Mouse (Mus musculus): ENCODE data around the gene C1qtnf7. TPM values are rescaled to one million over a fixed set of nuclear protein-coding genes. Genes with fewer than 3 reads are reported as not detected.

Gene C1qtnf7
- polyA plus RNA-seq, 2 experiments, result 5.0 to 9.3 TPM

DNA sequence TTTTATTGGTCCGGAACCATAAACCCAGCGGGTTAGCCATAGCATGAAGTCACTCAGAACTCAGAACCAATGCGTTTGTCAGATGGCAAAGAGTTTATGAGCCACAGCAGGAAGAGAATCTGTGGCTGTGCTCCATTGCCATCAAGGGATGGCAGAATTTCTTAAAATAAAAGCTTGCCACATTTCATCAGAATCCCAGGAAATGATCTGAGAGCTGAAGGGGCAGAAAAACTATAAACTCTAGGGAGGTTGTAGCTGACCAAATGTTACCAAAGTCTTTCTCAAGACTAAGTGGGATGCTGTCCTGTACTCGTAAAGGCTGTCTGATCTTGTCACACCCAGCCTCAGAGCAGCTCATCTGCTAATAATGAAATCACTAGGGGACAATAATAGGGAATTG lies 110.1 kb downstream of the C1qtnf7 start:
- ATAC-seq (ENCODE audit: low FRiP score, low read depth), result no peak
- no peak overlapping the region for H3K4me2 ChIP-seq (replicated peaks; ENCODE audit: low read depth, low read length, severe bottlenecking)
- no peaks in the 10 kb centered on the region; the same call in 1 of the 2 replicates for H3K9me3 ChIP-seq (ENCODE audit: control insufficient read depth, low read length)
- no peak overlapping the region for H3K9ac ChIP-seq (ENCODE audit: low read depth, low read length, severe bottlenecking)
- no peak overlapping the region for H3K27ac ChIP-seq (replicated peaks; ENCODE audit: low read depth, low read length)
- H3K36me3 ChIP-seq (ENCODE audit: control insufficient read depth, insufficient read depth, low read length), result no peaks in the 10 kb centered on the region
- 47% methylated on average over 4 of the region's 4 CpGs for WGBS
- no peak for TF ChIP-seq POLR2A (IDR thresholded peaks at IDR 0.05; ENCODE audit: borderline replicate concordance, extremely low read depth, insufficient read depth, insufficient read length)
- no peaks in the 10 kb centered on the region for H3K27me3 ChIP-seq (ENCODE audit: control insufficient read depth, insufficient read depth, low read length)
- DNase-seq (ENCODE audit: low spot score), result no peak
- peaks cover 3% of the 10 kb centered on the region for H3K4me1 ChIP-seq (ENCODE audit: control insufficient read depth, insufficient read depth, low read length)
- H3K4me3 ChIP-seq (replicated peaks; ENCODE audit: low read length), result no peak overlapping the region

DNA sequence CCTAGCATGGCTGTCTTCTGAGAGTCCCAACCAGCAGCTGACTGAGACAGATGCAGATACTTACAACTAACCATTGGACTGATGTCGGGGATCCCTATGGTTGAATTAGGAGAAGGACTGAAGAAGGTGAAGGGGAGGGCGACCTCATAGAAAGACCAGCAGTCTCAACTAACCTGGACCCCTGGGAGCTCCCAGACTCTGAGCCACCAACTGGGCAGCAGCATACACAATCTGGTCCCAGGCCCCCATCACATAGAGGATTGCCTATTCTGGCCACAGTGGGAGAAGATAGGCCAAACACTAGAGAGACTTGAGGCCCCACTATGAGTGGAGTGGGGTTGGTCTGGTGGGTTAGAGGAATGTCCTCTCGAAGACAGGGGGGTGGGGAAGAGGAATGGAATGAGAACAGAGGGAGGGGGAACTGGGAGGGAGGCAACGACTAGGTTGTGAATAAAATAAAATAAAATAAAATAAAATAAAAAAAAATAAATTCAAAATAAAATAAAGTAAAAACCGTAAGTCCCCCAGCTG lies 118.8 kb downstream of the C1qtnf7 start:
- TF ChIP-seq POLR2A (IDR thresholded peaks at IDR 0.05; ENCODE audit: borderline replicate concordance, extremely low read depth, insufficient read depth, insufficient read length), result no peak
- Histone ChIP-seq H3K4me2 (replicated peaks; ENCODE audit: low read depth, low read length, severe bottlenecking) (no peak overlapping the region), H3K36me3 (ENCODE audit: control insufficient read depth, insufficient read depth, low read length) (no peaks in the 10 kb centered on the region), H3K4me1 (ENCODE audit: control insufficient read depth, insufficient read depth, low read length) (no peaks in the 10 kb centered on the region), H3K4me3 (replicated peaks; ENCODE audit: low read length) (no peak overlapping the region), H3K27ac (replicated peaks; ENCODE audit: low read depth, low read length) (no peak overlapping the region), H3K9ac (ENCODE audit: low read depth, low read length, severe bottlenecking) (no peak overlapping the region), H3K9me3 (ENCODE audit: control insufficient read depth, low read length) (no peaks in the 10 kb centered on the region; the same call in 1 of the 2 replicates), H3K27me3 (ENCODE audit: control insufficient read depth, insufficient read depth, low read length) (no peaks in the 10 kb centered on the region)
- ATAC-seq (ENCODE audit: low FRiP score, low read depth) (no peak), DNase-seq (ENCODE audit: low spot score) (no peak)
- WGBS, result 85% methylated on average over 5 of the region's 5 CpGs

DNA sequence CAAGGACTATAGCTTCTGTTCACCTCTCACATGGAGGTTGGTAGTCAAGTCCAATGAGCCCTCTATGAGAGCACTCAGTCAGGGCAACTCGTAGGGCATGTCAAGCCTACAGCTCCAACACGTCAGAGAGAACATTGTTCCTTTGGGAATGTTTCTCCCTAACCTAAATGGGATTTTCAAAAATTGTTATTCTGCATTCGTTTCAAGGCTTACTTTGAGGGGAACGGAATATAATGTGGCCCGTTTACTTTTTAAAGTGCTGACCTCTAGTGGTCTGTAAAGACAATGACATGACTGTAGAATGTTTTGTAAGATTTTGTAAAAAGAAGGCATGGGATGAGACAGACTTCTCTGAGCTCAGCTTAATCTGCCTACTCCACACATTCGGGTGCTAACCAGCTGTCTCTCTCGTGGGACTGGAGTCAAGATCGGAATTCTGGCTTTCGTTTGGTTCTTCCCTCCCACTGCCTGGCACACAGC lies 119.3 kb downstream of the C1qtnf7 start:
- Histone ChIP-seq H3K4me2 (replicated peaks; ENCODE audit: low read depth, low read length, severe bottlenecking) (no peak overlapping the region), H3K36me3 (ENCODE audit: control insufficient read depth, insufficient read depth, low read length) (no peaks in the 10 kb centered on the region), H3K9ac (ENCODE audit: low read depth, low read length, severe bottlenecking) (no peak overlapping the region), H3K4me3 (replicated peaks; ENCODE audit: low read length) (no peak overlapping the region), H3K9me3 (ENCODE audit: control insufficient read depth, low read length) (no peaks in the 10 kb centered on the region; the same call in 1 of the 2 replicates), H3K27me3 (ENCODE audit: control insufficient read depth, insufficient read depth, low read length) (no peaks in the 10 kb centered on the region), H3K27ac (replicated peaks; ENCODE audit: low read depth, low read length) (no peak overlapping the region), H3K4me1 (ENCODE audit: control insufficient read depth, insufficient read depth, low read length) (no peaks in the 10 kb centered on the region)
- DNase-seq (ENCODE audit: low spot score), result peak; percentile 49
- WGBS, result 28% methylated on average over 9 of the region's 9 CpGs
- peak; percentile 78; the same call in 1 of the 2 replicates for ATAC-seq (ENCODE audit: low FRiP score, low read depth)
- TF ChIP-seq POLR2A (IDR thresholded peaks at IDR 0.05; ENCODE audit: borderline replicate concordance, extremely low read depth, insufficient read depth, insufficient read length), result no peak

DNA sequence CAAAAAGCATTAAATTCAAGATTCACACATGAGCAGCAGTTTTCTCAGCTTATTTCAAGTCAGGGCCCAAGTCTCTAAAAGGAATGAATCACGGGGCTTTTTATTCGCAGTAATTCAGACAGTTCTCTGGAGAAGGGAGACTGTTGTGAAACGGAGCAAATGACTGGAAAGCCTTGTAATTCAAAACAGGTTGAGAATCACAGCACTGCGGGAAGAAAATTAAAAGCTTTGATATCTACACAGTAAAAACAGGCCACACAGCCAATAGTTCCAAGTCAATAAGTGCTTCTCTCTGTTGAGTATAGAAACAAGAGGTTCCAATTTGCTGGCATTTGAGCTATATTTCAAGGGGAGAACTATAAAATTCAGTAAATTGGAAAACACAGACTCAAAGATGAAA lies 129.7 kb downstream of the C1qtnf7 start:
- ATAC-seq (ENCODE audit: low FRiP score, low read depth), result peak; percentile 67; the same call in 1 of the 2 replicates
- no peak overlapping the region for H3K4me2 ChIP-seq (replicated peaks; ENCODE audit: low read depth, low read length, severe bottlenecking)
- H3K9me3 ChIP-seq (ENCODE audit: control insufficient read depth, low read length), result no peaks in the 10 kb centered on the region
- no peak overlapping the region for H3K4me3 ChIP-seq (replicated peaks; ENCODE audit: low read length)
- no peak for TF ChIP-seq POLR2A (IDR thresholded peaks at IDR 0.05; ENCODE audit: borderline replicate concordance, extremely low read depth, insufficient read depth, insufficient read length)
- no peak overlapping the region for H3K27ac ChIP-seq (replicated peaks; ENCODE audit: low read depth, low read length)
- WGBS, result 14% methylated on average over 4 of the region's 4 CpGs
- DNase-seq (ENCODE audit: low spot score), result peak; percentile 63
- no peak overlapping the region for H3K9ac ChIP-seq (ENCODE audit: low read depth, low read length, severe bottlenecking)
- H3K4me1 ChIP-seq (ENCODE audit: control insufficient read depth, insufficient read depth, low read length), result peaks cover 5% of the 10 kb centered on the region; the same call in 1 of the 2 replicates
- no peaks in the 10 kb centered on the region for H3K27me3 ChIP-seq (ENCODE audit: control insufficient read depth, insufficient read depth, low read length)
- no peaks in the 10 kb centered on the region for H3K36me3 ChIP-seq (ENCODE audit: control insufficient read depth, insufficient read depth, low read length)

DNA sequence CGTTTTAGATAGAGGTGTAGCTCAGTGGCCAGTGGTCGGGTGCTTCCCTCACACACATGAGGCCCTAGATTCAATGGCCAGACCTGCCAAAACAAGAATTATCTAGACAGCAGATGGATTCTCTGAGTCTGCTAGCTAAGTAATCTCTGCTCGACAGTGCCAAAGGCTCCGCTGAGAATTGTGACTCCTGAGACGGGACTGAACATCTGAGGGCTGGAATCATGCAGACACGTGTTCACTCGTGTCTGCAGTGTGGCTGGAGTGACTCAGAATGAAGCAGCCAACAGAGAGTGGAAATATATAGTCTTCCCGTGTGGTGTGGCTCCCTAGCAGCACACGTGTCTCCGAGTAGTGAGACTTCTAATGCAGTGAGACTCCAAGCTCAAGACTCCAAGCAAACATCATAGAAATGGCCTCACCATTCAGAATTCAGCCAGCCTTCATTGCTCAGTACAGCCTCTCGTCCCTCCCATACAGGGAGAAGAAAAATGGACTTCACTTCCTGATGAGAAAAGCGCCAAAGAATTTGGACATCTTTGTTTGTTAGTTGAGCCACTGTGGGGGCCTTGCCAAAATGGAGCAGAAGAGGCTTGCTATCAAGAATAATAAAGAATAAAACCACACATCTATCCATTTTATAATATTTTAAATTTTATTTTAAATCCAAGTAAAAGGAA lies 131.9 kb downstream of the C1qtnf7 start:
- Histone ChIP-seq H3K27me3 (ENCODE audit: control insufficient read depth, insufficient read depth, low read length) (no peaks in the 10 kb centered on the region), H3K9me3 (ENCODE audit: control insufficient read depth, low read length) (no peaks in the 10 kb centered on the region), H3K4me3 (replicated peaks; ENCODE audit: low read length) (no peak overlapping the region), H3K4me2 (replicated peaks; ENCODE audit: low read depth, low read length, severe bottlenecking) (no peak overlapping the region), H3K27ac (replicated peaks; ENCODE audit: low read depth, low read length) (no peak overlapping the region), H3K36me3 (ENCODE audit: control insufficient read depth, insufficient read depth, low read length) (no peaks in the 10 kb centered on the region), H3K9ac (ENCODE audit: low read depth, low read length, severe bottlenecking) (no peak overlapping the region), H3K4me1 (ENCODE audit: control insufficient read depth, insufficient read depth, low read length) (peaks cover 5% of the 10 kb centered on the region; the same call in 1 of the 2 replicates)
- WGBS, result 77% methylated on average over 12 of the region's 12 CpGs
- no peak for TF ChIP-seq POLR2A (IDR thresholded peaks at IDR 0.05; ENCODE audit: borderline replicate concordance, extremely low read depth, insufficient read depth, insufficient read length)
- DNase-seq (ENCODE audit: low spot score) (no peak), ATAC-seq (ENCODE audit: low FRiP score, low read depth) (no peak)
